Mouse (Mus musculus): ENCODE results near the gene Olfr466.

DNA sequence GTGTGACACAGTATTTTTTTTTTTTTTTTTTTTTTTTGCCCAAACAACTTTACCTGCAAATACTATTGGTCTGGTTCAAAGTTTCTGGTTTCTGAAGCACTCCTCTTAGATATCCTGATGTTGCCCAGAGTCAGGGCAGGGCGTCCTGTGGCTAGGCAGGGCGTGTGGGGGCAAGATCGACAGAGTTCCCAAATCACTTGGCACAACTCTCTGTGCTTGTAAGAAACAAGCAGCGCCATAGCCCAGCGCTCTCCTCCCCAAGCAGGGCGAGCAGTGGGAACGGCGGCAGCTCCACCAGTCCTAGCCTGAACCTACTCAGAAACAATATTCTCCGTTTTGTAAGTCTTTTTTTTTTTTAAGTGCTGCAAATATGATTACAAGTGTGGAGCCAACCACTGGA, 49.4 kb upstream of the Olfr466 start:
- TF ChIP-seq GATA1 (IDR thresholded peaks at IDR 0.05; ENCODE audit: borderline replicate concordance, low read length), result no peak
- TF ChIP-seq FLI1 (IDR thresholded peaks at IDR 0.05; ENCODE audit: low read length), result no peak

All from megakaryocyte, embryonic 14.5 days (primary cell).